Mouse (Mus musculus): ENCODE results near the gene Supt3.
A peak's percentile ranks its signal among the peaks of the same experiment; 100 is the strongest.

Gene Supt3

DNA sequence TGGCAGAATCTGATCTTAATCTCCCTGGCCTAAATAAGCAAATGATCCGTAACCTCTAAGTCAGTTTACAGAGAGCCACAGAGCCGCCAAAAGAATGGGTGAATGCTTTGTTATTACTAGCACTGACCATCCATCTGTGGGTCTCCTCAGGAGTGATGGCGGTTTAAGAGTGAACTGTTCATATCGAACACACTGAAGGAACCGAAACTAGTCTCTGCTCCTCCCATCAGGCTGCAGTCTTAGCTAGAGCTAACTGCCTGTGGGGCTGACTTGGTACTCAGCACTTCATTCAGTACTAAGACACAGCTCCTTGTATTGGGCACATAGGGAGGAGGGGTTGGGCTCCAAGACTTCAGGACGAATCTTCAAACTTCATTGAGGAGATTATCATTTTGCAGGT lies 280.8 kb downstream of the Supt3 start:
- DNase-seq (ENCODE audit: low spot score) = no peak

DNA sequence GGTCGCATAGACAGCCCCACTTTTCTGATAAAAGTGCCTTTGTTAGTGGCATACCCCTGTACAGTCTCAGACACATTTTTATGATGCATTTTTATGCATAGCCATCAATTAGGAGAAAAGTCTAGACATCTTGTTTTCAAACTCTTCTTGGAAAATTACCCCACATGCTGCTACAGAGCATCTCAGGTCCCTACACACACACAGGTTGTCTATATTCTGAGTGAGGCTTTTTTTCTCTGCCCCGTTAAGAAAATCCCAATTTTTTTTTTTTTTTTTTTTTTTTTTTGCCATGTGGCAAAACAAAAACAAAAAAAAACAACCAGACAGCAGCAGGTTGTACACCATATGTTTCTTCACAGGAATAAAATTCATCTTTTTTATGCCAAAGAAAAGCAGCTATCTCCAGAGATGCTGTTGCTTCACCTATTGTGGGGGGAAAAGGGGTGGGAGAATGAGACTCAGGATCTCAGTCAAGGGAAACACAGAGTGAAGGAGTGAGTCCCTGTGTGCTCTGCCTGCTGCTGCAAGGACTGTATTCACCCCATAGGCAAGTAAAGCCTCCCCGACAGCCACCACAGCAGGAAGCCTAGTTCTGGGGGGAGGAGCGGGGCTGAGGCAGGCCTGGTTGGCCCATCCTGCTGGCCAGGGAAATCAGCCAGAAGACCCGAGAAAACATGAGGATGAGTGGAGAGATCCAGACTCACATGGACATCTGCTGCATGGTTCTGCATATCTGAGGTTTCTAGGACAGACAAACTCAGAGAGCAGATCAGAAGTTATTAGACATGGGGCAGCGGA lies 281.8 kb downstream of the Supt3 start:
- DNase-seq (ENCODE audit: low spot score) = no peak

DNA sequence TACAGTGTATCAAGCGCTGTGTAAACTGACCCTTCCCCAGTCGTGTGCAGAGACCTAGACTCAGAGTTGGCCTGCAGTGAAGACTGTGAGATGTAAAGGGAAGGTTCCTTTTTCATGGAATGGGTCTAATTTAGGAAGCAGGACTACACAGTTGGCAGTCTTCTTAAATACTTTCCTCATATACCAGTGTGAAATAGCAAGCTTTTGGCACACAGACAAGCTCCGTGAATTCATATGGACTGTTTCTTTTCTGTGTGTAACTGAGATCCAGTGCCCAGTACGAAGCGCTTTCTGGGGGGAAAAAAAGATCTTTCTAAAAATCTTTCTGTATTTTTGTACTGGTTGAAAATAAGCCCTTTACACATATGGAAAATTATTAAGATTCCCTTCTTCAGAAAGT lies 286.8 kb downstream of the Supt3 start:
- DNase-seq (ENCODE audit: low spot score) = no peak

DNA sequence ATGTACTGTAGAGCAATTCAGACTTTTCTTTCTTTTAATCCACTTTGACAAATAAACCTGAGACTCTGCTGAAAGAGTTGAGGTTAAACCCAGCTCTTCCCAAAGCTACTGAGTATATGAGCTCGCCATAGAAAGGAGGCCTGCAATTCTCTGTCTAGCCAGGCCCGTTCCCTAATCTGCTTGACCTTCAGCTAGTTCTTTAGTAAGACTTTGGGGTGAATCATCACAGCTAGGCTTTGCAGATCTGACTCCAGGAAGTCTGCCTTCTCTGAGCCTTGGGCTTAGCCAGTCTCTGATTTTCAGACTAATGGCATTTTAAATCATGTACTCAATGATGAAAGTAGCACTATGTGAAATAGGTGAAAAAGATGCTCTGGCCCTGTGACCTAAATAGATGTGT lies 288.5 kb downstream of the Supt3 start:
- DNase-seq (ENCODE audit: low spot score) = no peak

DNA sequence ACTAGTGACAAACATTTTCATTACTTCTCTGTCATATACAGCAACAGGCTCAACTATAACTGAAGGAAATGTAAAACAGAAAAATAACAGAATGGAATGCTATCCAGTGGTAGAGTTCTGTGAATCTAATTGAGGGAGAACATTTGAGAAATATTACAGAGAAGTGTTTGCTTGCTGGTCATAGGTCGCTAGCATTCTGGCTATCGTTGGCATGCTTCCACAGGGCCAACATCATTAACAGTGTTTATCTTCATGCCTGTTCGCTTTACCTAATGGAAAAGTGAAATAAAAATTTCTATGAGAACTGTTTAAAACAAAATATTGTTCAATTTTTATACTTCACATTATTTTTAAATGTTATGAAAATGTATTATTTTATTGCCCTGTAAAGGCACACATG lies 290.5 kb downstream of the Supt3 start:
- DNase-seq (ENCODE audit: low spot score) = no peak

DNA sequence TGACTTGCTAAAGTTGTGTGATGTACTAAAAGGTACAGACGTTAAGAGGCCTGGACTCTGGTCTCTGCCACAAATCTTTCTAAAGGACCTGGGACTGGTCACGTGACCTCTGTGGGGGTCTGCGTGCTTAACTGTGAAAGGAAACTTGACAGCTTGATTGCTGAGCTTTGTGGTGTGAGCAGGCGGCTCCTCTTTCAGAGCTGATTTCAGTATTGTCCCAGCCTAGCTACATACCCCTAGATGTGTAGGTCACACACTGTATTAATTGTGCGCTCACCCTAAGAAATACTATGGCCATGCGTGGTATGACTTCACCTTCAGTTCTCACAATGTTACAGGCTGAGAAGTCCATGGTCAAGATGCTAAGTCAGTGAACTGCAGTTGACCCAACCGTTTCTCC lies 291.4 kb downstream of the Supt3 start:
- no peak for DNase-seq (ENCODE audit: low spot score)

DNA sequence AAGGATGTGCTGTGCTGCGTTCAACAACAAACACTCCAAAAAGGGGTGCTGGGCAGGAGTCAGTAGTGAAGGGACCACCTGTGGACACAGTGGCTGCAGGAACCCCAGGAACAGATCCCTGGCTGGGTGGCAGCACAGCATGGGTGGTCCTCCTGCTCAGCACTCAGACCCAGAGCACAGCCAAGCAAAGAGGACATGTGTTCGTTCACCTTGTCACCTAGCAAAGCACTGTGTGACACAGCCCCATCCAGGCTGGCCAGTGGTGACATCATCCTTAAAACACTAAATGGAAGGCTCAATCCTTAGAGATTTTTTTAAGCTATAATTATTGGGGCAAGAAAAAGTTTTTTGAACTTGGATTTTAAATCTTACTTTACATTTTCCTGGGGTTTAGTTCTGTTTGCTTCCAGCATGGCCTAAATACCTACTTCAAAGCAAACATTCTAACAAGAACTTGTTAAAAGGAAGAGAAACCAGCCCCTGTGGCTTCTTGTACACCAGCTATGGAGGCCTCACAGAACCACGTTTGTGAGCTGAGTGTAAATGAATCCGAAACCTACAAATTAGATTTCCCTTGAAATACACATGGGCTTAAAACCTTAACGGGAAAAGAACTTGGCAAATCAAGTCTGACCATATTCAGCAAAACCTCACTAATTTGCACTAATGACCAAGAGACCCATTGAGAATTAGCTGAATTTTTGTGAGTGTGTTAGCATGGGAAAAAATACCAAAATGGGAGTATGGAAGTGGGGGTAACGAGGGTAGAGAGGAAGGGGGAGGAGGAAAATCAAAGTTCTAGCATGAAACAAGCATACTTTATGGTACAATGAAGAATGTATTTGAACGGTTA lies 295.8 kb downstream of the Supt3 start:
- DNase-seq (ENCODE audit: low spot score) = no peak

DNA sequence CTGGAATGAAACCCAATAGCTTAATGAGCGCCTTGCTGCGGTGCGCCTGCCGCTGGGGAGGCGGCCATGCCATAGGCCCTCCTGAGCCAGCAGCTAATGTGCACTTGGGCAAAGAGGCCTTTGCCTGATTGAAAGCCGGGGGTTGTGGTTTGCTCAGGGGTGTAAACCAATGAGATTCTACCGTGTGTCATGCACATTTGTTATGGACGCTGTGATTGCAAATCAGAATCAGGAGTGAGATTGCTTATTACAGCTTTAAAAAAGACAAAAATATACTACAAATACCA lies 296.3 kb downstream of the Supt3 start:
- DNase-seq (ENCODE audit: low spot score) = no peak

DNA sequence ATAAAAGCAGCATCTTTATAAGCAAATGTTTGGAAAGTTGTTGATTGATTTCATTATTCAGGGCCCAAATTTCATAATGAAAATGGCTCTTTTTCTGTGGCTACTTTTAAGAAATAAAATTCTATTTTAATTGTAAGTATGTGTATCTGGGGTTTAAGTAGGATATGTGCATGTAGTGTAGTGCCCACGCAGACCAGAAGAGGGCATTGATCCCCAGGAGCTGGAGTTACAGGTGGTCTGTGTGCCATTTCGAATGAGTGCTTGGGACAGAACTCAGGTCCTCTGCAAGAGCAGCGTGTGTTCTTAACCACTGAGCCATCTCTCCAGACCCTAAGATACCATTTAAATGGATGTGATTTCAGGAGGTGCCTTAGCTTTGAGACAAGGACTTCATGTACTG lies 296.8 kb downstream of the Supt3 start:
- no peak for DNase-seq (ENCODE audit: low spot score)

DNA sequence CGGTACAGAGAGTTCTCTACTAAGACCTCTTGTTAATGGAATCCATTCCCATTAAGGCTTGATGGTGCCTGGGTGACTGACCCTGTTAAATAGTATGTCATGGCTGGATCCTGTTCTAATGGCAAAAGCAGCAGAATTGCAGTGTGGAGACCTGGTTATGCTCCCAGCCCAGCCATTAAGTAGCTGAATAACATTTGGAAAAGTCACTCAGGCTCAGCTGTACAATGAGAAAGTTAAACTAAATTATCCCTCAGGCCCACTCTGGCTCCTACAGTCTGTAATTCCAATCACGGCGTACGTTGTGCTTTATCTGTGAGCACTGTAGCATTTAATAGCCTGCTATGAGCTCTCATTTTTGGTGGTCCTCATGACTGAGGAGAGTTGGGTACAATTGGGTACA lies 300.0 kb downstream of the Supt3 start:
- no peak for DNase-seq (ENCODE audit: low spot score)

DNA sequence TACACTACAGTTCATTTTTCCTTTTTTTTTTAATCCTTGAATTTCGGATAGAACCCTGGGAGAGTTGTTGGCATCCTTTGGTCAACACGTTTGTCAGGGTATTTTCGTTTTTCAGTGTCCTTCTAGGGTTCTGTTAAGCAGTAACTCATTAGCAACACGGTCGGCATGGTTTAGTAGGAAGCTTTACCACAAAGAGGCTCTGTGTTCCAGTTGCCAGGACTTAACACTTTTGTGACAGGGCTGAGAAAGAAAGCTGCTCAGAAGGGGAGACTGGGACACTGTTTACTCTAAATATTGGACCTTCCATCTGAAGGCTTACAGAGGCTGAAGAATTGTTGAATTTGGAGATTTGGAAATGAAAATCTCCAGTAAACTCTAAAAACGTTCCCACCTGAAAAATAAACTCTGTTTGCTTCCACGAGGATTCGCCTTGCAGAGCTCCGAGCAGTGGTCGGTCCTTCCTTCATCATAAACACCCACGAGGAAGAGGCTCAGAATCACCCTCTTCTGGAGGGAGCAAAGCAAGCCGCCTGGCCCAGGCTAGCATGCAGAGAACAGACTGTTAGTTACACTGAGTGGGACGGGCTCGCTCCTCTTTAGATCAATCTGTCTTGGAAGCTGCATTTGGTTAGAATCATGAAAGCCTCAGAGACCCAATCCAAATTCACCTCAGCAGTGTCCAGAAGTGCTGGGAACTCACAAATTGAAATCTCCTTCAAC lies 301.1 kb downstream of the Supt3 start:
- DNase-seq (ENCODE audit: low spot score) = no peak

DNA sequence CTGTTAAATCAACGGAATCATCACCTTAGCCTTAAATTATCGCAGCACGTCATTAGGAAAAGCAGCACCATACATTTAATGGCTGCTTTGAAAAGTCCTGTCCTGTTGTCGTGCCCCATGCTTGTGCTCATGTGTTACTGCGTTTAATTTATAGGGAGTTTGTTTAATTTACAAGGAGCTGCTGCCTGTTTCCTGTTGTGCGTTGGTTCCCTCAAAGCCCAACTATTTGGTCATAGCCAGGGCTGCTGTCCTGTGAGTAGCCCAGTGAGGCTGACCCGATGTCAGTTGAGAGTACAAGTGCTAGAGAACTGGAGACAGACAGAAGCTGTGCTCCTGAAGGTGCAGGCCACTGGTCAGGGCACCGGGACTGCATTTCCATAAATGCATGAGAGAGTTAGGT lies 304.6 kb downstream of the Supt3 start:
- DNase-seq (ENCODE audit: low spot score) = no peak

DNA sequence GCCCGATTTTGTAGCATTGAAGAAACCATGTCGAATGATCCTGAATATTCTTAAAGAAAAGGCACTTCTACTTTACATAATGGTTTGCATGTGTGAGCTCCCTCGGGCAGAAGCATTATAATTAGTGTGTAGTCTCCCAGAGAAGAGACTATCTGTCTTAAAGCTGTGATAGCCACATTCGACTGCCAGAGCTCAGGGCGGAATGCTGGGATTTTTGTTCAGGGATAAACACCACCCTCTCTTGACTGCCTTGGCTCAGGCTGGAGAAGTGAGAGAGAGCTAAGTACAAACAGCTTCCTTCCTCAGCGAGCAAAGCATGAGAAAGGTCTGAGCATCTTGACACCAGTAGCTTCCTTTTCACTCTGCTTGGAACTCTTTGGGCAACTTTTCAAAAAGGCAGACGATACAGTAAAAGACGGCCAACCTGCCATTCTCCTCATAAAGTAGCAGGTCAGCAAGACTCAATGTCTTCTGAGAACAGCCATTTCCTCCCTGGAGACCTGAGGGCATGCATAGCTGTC lies 305.1 kb downstream of the Supt3 start:
- no peak for DNase-seq (ENCODE audit: low spot score)

DNA sequence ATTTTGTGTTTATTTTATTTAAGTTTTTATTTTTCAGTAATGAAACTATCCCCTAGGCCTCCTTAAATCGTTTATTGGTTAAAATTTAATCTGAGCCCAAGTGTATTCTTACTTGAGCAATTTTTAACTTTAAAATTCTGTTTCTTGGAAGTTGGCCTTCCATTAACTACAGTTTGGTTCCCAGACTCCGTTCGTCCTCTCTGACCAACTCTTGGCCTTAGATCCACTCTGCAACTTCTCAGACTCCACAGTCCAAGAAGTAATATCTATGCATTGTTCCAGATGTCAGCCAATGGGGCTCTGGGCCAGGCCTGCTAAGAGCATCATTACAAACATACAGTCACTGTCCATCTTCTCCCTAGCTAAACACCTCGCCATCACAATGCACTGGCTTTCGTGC lies 309.4 kb downstream of the Supt3 start:
- DNase-seq (ENCODE audit: low spot score) = no peak

DNA sequence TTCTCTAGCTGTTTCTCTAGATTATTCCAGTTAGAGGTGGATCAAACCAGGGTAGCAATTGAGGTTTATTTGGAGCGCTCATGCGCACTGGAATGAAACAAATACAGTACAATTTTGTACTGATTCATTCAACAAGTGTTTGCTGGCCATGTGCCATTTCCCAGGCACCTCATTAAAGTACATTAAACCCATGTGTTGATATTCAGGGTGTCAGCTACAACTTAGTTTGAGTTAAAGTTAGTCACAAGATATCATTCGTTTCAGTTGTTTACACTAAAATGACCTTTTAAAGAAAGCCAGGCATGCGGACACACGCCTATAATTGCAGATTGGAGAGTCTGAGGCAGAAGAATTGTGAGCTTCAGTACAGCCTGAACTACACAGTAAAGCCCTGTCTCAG lies 310.1 kb downstream of the Supt3 start:
- no peak for DNase-seq (ENCODE audit: low spot score)

DNA sequence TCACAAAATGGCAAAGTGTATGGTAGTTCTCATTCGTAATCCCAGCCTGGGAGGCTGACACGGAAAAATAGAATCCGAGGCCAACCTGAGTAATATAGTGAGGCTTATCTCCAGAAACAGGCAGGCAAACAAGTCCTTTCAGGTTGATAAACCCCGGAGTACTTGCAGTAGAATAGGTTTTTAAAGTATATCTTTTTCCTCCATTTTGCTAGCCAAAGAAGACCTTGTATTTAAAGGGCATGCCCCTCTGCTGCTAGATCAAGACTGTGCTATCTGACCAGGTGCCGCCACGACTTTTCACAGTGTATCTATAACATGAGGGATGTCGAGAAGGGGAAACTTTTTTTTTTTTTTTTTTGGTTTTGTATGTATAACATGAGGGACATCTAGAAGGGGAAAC lies 324.1 kb downstream of the Supt3 start:
- DNase-seq (ENCODE audit: low spot score) = no peak

DNA sequence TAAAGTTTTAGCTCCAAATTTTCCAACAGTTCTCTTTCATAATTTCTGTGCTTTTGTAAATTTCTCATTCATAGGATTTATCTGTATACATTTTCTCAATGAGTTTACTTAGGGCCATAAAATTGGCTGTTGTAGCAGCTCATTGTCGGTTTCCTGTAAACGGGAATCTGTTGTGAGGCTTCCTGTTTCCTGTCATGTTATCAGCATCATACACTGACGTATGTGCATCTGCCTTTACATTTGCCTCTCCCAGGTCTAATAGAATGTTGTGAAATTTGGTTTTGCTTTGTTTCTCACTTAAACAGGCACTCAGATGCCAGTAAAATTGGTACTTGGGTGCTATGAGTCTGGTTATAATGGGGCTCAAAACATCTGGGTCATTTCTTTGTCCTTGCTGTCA lies 338.4 kb downstream of the Supt3 start:
- no peak for DNase-seq (ENCODE audit: low spot score)

DNA sequence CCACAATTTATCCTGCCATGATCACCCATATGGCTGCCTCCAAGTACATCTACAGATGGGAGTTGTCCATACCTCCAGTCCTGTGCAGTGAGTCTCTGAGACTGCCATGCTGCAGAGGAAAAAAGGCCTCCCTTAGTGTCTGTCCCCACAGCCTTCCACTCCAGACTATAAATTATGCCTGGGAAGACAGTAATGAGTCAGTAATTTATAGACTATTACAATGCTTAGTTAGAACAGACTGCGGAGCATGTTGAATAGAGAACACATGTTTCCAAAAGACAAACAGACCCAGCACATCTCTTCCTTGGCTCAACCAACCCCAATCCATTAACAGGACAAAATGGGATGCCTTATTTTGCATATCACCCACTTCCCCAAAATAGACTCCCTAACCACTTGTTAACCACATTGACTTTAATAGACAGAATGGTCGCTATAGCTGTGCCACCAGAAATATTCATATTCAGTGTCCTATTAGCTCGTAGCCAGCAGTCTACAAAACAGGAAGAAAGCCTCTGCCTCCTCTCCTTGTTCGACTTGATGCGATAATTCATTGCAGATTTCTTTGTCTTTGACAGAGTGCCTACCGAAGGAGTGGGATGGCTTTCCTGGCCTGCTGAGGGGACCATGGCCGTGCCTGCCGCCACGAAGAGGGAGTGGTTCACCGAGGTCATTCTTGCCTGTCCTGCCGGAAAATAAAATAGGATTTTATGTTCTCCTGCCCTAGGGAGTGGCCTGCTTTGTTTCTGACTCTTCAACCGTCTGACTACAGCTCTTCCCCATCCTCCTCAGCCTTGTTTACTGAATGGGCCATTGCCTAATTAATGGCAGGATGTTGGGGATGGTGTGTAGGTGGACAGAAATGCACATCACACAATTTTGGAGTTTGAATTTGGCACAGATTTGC lies 341.9 kb downstream of the Supt3 start:
- no peak for DNase-seq (ENCODE audit: low spot score)

DNA sequence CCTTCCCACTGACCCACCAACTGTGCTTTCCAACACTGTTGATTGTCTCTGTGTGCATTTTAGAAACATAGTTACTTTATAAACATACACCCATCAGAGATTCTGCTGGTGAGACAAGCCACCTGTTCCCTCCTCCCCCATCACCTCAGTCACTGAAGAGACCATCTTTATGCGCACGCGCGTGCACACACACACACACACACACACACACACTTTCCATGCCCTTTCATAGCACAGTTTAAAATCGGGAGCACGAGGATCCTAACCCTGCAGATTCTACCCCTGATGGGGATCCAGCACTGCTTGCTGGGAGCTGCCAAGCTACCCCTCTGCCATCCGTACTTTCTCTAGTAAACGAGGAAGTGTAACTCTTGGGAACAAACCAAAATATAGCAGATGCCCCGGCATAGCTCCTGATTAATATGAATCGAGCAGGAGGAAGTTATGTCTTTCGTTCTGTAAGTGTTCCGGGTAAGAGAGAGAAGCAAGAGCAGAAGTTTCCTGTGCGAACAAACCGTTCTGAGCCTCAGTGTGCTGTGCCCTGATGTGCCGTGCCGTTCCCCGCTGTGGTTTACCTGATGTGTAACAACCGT lies 342.8 kb downstream of the Supt3 start:
- DNase-seq (ENCODE audit: low spot score) = peak; percentile 50

DNA sequence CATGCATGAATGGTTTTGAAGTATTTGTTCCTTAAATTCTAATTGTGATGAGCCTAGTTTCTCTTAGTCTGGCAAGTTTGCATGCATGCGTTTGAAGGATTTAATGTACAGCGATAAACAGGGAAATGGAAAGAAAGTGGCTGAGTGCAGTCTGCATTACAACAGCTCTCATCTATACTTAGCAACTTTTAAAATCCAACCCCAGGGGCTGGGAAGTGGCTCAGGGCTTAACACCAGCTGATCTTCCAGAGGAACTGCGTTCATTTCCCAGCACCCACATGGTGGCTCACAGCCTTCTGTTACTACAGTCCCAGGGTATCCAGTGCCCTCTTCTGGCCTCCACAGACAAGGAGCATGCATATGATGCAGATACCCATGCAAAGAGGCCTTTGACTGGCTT lies 346.9 kb downstream of the Supt3 start:
- no peak for DNase-seq (ENCODE audit: low spot score)

DNA sequence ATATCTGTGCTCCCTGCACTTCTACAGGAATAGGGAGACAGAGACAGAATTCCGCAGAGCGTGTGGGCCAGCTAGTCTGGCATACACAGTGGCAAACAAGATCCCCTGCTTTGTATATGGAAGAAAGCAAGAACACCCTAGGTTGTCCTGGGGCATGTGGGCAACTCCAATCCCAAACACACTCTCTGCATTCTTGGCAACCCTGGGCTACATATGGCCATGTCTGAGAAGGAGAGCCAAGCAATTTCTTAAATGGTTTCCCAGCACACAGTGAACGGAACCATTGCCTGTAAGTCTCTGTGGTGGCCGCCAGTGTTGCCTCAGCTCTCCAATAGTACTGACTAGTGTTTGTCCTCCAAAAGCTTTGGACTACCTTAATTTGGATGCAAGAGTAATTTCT lies 351.7 kb downstream of the Supt3 start:
- no peak for DNase-seq (ENCODE audit: low spot score)

Measured in T-cell, adult 2 months (primary cell).